Mouse (Mus musculus): ENCODE results near the gene Cnfn.
"Not testable (repeated sequence)": the region's sequence is repeated elsewhere in the genome, so short reads cannot be mapped to it uniquely, and the experiment has no call there.

The Cnfn gene

DNA sequence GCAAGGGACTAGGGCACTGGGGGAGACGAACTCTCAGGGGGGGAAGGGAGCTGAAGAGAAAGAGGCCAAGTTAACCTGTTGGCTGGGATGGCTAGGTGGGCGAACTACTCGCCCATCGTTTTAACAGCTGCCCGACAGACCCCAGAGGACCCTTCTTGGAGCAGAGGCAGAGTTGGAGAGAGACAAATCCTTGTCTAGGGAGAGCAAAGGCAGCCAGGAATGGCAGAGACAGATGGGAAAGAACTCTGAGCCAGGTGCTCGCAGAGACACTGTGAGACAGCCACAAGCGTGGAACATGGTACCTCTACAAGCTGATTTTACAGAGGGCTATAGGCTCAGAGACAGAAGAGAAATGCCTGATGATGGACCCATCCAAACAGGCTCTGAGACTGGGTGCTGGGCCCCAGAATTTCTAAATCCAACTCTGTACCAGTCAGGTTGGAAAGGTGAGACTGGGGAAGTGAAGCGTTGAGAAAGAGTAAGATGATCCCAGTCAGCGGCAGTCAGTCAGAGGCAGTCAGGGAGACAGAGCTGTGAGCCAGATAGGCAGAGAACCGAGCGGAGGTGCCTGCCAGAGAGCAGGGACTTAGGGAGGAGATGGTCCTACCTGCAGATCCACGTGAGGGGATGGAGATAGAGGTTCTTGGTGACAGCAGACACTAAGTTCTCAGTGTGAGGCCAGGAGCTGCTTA is at the start of gene Cnfn:
Gene Cnfn (minus strand): TSS at position 667 of the 692 bp plus-strand sequence.
- no peak for DNase-seq (ENCODE audit: low spot score)

DNA sequence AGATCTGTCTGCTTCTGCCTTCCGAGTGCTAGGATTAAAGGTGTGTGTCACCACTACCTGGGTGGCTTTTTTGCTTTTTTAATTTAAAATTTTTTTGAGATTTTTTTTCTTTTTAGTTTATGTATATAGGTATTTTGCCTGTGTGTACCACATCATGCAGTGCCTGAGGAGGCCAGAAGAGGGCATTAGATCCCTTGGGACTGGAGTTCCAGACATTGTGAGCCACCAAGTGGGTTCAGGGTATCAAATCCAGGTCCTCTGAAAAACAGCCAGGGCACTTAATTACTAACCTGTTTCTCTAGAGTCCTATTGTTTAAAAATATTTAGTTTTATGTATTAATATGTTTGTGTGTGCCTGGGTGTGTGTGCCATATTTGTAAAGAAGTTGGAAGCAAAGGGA is 48.1 kb upstream of the Cnfn start:
- DNase-seq (ENCODE audit: low spot score) = no peak

DNA sequence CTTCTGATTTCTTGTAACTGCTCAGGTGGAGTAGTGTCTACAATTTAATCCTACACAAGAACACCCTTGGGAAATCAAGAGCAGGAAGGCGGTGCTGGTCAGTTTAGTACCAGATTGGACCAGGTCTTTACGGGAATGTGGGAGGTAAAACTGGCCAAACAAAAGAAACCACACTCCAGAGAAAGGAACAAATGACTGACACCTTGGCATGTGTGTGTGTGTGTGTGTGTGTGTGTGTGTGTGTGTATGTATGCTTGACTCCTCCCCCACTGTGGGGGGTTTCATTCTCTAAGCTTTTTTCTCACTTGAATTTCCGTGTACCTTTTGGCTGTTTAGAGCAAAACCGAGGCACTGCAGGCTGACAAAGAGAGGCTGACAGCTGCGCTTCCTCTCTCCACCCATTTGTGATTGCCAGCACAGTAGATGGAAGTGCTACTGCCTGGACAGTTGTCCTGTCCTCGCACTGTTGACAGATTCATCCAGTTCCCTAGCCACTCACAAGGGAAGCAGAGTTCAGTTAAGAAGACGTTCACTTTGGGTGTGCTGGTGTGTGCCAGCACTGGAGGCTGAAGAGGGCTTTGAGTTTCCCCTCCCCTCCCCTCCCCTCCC is 43.4 kb upstream of the Cnfn start, which contains the start of gene Cxcl17:
Gene Cxcl17 (minus strand): TSS at position 54 of the 609 bp plus-strand sequence.
- DNase-seq (ENCODE audit: low spot score) = no peak

DNA sequence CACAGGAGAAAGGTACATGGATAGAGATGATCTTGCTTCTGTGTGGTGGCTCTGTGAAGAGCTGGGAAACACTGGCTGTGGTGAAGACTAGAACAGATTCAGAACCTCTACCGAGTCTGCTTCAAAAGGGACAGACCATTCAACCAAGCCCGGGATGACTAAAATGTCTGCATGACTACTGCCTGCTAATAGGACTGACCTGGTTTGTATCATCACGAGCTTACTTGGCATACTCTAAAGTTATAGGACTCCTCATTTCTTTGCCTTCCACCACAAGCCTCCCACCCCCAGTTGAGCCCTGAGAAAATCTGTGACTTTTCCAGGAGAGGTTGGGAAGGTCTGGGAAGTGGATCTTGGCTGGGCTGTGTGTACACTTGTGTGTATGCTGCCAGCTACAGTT is 42.3 kb upstream of the Cnfn start:
- DNase-seq (ENCODE audit: low spot score) = no peak

DNA sequence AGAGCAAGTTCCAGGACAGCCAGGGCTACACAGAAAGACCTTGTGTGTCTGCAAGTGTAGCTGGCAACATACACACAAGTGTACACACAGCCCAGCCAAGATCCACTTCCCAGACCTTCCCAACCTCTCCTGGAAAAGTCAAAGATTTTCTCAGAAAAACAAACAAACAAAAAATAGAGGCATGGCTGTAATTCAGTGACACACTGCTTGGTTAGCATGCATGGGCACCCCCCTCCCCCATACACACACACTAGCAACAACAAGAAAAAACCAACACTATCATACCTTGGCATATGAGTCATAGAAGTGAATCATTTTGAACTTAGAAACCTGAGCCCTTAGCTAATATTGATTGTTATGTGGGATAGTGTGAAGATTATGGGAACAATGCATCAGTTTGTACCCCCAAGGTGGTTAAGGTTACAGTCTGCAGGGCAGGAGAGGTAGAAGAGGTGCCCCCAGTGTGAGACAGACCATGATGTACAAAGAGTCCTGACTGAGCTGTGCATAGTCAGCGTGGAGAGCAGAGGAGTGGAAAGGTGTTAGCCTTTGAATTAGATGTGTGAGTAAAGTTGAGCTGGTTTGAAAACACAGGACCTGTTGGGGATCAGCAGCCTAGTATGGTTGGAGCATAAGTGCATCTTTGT is 41.6 kb upstream of the Cnfn start:
- no peak for DNase-seq (ENCODE audit: low spot score)

DNA sequence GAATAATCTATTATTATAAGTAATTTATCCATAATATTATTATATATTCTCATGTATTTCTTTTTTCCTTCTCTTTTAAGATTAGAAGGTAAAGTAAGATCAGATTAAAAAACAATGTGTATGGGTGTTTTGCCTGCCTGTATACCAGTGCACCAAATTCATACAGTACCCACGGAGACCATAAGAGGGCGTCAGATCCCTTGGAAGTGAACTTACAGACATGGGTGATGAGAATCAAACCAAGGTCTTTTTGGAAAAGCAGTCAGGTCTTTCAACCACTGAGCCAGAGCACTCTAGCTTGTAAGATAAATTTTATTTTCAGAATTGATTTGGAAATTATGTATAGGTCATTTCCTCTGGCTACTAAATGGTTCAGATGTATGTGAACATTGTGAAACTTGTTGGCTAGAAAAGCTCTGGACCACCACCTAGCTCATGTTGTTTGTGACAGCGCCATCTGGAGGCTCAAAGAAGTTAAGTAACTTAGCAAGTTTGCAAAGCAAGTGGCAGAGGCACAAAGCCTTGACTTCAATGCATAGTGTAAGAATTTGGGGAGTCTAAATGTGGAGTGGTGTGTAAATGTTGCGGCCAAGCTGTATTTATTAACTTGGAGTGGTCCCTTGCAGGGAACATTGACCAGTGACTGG is 39.7 kb upstream of the Cnfn start:
- DNase-seq (ENCODE audit: low spot score) = no peak

DNA sequence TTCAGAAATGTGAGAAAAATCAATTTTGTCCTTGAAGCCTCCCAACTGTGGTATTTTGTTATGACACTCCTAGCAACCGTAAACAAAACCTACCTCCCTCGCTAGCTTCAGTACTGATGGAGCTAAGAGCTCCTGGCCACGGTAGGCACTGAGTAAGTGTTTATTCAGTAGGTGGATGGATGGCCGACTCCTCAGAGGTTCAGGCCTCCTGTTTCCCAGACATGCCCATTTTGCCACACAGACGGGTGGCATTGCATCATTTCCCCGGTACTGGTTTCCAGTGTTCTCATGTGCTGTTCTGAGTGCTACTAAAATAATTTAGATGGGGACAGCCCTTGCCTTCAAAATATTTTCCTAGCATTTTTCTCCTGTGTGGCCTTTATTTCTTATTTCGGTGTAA is 36.9 kb upstream of the Cnfn start:
- no peak for DNase-seq (ENCODE audit: low spot score)

DNA sequence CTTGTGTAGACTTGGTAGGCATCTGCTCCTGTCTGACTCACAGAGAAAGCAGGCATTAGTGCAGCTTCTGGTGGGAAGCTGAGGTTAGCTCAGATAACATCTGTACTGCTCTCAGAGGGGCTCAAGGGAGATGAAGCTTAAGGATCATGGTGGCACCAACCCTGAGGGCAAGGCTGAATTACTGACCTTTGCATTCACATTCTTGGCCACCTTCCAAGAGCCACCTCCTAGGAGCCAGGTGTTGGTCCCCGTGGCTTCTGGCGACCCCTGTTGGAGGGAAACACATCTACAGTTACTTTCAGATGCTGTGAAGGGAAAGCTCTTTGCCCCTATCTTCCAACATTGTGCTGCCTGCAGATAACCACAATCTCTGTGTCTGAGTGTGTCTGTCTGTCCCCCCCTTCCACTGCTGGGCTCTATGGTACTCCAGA is 33.2 kb upstream of the Cnfn start:
- DNase-seq (ENCODE audit: low spot score) = no peak

DNA sequence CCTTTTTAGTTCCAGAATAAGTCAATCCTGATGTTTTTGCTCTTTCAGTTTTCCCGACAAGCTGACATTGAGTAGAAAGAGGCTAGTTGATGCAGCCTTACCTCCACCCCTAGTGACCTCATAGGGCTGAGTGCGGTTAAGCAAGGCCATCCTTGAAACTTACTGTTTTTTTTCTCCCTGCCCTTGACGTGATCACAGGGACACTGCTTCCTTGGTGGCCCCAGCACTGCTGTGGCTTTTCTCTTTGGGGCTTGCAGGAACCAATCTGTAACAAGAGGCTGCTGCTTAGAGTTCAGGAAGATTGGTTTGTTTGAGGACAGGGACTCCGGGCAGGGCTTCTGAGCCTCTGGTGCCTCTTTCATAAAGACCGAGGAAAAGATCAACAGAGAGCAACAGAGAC is 32.5 kb upstream of the Cnfn start:
- no peak for DNase-seq (ENCODE audit: low spot score)

DNA sequence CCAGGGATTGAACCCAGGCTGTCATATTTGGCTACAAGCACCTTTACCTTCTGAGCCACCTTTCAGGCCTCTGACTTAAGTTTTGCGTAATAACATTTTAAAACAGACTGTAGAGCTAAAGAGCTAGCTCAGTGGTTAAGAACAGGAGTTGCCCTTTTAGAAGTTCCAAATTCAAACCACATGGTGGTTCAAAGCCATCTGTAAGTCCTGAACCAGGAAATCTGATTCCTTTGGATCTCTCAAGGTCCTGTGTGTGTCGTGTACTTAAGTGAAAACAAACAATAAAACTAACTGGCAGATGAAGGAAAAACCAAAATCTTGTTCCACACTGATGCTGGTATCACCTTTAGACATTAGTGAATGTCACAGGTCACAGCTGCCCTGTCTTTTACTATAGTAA is 32.0 kb upstream of the Cnfn start:
- DNase-seq (ENCODE audit: low spot score) = no peak

DNA sequence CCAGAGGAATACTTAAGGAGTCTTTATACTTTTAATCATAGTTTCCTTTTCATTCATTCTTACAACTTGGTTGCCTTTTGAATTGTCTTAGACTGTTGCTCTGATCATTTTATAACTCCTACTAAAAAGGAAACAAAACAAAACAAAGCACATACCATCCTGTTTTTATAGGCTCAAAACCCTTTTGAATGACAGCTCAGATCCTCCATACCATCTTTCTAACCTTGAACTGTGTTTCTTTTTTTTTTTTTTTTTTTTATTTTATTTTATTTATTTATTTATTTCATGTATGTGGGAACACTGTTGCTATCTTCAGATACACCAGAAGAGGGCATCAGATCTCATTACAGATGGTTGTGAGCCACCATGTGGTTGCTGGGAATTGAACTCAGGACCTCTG is 29.5 kb upstream of the Cnfn start:
- DNase-seq (ENCODE audit: low spot score) = not testable (repeated sequence)

DNA sequence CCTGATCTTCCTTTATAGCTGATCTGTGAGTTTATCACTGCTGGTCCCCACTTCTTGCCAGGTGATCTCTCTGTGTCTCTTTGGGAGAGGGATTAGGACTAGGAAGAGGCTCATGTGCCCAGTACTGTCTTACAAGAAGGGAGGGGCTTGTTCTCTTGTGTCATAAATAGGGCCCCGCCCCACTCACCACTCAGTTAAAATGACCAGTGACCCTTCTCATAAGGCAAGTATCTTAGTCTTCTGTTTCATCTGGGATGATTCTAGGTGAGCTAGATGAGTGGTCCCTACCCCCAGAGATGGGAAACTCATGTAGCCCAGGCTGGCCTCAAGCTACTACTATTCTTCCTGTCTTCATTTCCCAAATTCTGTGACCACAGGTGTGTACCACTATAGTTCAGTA is 29.1 kb upstream of the Cnfn start, which contains the start of gene Lipe:
Gene Lipe (minus strand): TSS at position 101 of the 400 bp plus-strand sequence.
- DNase-seq (ENCODE audit: low spot score) = no peak

DNA sequence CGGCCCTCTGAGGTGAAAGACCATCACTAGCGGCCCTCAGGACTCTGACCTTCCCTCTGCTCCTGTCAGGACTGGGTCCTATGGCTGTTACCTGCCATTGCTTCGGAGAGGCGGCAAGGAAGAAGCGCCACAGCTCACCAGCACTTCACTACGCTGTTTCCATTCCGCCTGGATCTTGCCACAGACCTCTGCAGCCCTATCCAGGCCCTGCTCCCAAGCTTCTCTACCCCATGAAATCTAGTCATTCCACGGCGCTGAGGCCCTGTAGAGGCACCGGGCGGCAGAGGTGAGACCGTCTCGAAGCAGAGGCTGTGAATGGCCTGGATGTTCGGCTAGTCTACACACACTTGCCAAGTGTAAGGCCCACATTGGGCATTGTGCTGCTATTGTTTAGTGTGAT is 27.1 kb upstream of the Cnfn start:
- no peak for DNase-seq (ENCODE audit: low spot score)

DNA sequence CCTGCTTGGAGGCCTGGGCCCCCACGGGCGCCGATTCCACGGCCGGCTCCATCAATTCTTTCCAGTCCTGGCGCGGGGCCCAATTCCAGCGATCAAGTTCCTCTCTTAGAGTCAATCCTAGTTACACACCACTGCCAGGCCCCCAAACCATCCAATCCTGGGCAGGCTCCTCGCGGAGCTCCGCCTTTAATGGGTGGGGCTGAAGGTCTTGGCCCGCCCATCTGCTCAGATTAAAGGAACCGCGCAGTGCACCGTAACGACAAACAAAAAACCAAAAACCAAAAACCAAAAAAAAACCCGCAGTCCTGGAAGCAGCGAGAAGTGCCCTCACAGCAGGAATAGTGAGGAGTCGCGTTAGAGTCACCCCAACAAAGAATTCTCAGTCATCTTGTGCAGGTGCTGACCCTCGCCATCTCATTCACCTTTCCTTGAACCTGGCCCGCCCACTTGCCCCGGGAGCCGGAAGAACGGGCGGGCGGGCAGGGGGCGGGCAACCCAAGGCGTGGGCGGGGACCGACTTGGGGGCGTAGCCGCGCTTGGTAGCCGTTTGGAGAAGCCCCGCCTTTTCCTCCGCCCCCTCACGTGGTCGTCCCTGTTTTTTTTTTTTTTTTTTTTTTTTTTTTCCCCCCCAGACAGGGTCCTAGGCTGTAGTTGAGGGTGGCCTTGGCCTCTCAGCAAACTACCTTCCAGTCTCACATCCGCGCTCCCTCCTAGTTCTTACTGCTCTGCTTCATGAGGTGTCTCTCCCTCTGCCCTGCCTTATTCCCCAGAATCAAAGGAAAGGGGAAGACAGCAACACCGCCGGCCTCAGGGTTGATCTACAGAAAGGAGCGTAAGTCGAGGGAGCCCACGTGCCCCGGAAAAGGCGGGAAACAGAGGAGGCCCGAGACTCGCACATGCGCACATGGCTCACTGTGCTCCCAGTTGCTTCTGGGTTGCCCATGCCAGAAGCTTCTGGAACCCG is 26.3 kb upstream of the Cnfn start:
- DNase-seq (ENCODE audit: low spot score) = peak; percentile 94

DNA sequence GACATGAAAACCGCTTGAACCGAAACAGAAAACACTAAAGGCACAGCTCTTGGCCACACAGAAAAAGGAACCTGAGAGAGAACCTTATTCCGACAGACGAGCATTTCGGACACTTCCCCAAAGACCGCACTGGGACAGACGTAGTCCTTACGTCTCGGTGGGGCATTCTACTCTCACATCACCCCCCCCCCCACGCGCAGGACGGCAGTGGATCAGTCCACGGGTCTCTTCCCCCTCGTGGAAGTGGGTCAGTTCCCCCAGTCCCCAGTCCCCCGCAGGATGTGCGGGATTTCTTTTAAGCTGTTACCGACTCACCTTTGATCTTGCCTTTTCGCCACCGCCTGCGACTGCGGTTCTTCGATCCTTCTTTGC is 25.6 kb upstream of the Cnfn start:
- no peak for DNase-seq (ENCODE audit: low spot score)

DNA sequence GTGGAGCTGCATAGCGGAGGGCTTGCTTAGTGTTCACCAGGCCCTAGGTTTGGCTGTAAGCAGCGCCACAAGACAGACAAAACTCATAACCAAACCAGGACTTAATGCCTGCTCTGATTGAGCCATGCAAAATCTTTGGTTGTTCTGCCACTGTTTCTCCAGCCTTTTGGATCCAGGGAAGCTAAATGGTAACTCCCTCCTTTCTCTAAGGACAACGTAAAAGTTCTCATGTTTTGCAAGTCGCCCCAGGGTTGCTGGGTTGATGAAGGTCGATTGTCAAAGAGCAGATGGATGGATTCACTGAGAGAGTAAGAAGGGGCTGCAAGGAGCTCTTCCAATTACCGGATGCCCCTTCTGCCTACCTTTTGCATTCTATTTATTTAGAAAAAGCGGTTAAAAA is 25.2 kb upstream of the Cnfn start:
- no peak for DNase-seq (ENCODE audit: low spot score)

DNA sequence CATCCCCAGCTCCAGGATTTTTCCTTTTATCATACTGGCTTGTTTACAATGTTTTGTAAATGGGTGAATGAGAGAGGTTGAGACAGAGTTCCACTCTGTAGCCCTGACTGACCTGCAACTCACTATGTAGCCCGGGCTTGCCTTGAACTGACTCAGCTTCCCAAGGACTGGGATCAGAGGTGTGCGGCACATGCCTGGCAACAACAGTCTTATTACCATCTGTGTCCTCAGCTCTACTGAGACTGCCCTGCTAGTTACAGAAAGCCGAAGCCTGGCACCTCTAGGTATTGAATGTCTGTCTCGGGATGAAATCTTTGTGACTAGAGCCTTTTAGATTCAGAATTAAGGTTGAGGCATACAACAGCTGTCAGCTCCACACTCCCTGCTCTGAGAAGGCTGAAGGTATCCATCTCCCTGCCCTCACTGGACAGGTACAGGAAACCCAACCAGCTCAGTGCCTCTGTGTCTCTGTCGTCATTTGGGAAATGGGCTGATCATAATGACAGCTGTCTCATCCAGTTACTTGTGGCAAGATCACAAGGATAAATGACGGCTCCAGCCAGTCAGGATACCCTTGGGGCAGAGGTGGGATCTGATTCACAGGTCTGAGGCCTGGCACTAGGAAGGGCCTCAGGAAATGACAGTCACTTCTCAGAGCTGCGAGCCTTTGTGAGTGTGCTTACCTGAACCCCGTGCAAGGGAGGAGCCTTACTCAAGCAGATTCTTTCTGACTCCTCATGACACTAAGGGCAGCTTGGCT is 24.1 kb upstream of the Cnfn start:
- DNase-seq (ENCODE audit: low spot score) = no peak

DNA sequence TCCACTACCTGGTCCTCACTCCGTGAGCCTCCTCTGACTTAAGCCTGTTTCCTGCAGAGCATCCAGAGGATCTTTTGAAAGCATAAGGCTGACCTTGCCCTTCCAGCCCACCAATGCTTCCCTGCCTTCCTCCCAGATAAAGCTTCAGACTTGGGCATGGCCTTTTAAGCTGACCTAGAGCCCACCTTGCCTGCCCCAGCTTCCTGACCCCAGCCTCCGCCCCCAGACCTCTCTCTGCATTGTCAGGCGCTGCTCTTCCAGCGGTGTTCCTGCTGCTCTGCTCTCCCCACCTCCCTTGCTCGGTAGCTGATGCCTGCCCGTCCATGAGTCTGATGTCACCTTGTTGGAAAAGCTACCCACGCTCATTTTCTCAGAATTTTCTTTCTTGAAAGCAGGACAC is 23.3 kb upstream of the Cnfn start:
- no peak for DNase-seq (ENCODE audit: low spot score)

DNA sequence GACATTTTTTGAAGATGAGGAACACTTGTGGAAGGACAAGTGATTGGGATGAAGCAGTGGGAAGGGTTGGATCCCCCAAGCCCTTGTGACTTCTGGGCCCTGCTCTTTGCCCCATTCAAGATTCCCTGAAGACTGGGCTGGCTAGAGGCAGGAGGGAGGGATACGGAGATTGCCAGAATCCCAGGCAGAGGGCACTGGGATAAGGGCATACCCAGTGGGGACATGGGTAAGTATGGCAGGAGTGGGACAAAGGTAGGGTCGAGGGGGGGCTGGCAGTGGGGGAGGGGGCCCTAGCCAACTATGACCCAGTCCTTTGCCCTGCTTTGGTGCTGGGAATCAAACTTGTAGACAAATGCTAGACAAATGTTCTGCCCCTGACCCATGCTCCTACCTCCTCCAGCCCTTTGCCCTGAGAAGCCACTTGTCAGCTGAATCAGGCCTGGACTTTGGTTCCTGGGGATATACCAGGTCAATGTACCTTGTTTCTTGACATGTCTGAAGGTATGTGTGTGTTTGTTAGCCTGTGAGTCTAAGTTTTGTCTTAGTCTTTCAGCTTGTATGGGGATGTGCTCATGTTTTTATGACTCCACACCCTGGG is 22.4 kb upstream of the Cnfn start:
- DNase-seq (ENCODE audit: low spot score) = no peak

DNA sequence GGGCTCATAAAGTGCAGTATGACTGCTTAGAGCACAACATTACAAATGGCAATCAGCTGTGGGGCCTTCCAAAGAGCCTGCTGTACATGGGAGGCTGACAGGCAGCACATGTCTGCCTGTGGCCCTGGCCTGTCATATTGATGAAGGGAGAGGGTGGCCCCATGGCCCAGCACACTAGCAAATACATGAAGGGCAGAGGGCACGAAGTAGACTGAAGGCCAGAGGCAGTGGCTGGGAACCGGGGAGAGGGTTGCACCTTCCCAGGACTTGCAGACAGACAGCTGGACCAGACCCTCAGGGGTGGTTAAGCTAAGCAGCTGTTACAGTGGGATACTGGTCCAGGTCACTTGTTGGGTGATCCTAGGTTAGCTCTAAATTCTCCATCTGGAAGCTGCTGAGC is 21.5 kb upstream of the Cnfn start:
- no peak for DNase-seq (ENCODE audit: low spot score)

All from left cerebral cortex, adult 11 months (tissue).